In genomic region chr7:27397048-27397949, GRCm38 (mm10) we compare ENCODE assay signal across 9 mouse cellular contexts. TPM values are rescaled to one million over a fixed set of nuclear protein-coding genes. Genes with fewer than 3 reads are reported as not detected.
DNase-seq lines count a peak whose midpoint lies in the region; ATAC-seq and TF ChIP-seq lines count a peak whose summit lies in the region.
"Had no signal": no experiment of that assay in that cellular context is flagged by ENCODE, and none has a peak within 500 bp of the region (broad histone marks: within the 10 kb centered on the region; RNA-seq: fewer than 3 reads in every experiment).

No protein-coding gene starts in this region.

- peak overlapping the region; percentile 60; the same call in 1 of the 2 replicates for H3K27ac ChIP-seq in ES-Bruce4 (ENCODE audit: insufficient read depth, low read length)
- peak overlapping the region; percentile 99 for H3K27ac ChIP-seq in cortical plate, adult 2 months (ENCODE audit: insufficient read depth, low read length)
- H3K27ac ChIP-seq in heart, embryonic 15.5 days = no peak overlapping the region

- no peak for ATAC-seq in heart, embryonic 15.5 days (replicated peaks; ENCODE audit: insufficient number of reproducible peaks, insufficient read depth, low FRiP score, low read depth)
- ATAC-seq in neutrophil, adult 5-6 weeks (ENCODE audit: extremely low read depth, insufficient number of reproducible peaks, low FRiP score, poor library complexity, severe bottlenecking) = peak; percentile 59; the same call in 1 of the 2 replicates

- no peak overlapping the region; the same call in 1 of the 2 replicates for H3K4me2 ChIP-seq in heart, embryonic 15.5 days

- no peaks in the 10 kb centered on the region for H3K36me3 ChIP-seq in ES-Bruce4 (ENCODE audit: control insufficient read depth, insufficient read depth, low read length, poor library complexity, severe bottlenecking)
- no peaks in the 10 kb centered on the region for H3K36me3 ChIP-seq in heart, embryonic 15.5 days

- peak overlapping the region; percentile 77 for H3K4me3 ChIP-seq in ES-Bruce4 (ENCODE audit: low read depth, low read length)
- H3K4me3 ChIP-seq in cortical plate, adult 2 months (ENCODE audit: insufficient read depth, low read length) = peak overlapping the region; percentile 84
- peak overlapping the region; percentile 55; the same call in 1 of the 2 replicates for H3K4me3 ChIP-seq in heart, embryonic 15.5 days
- no peak overlapping the region for H3K4me3 ChIP-seq in lung, adult 2 months (replicated peaks; ENCODE audit: extremely low read depth, low read depth, low read length)

- TF ChIP-seq POLR2A in ES-Bruce4 (IDR thresholded peaks at IDR 0.05; ENCODE audit: insufficient read depth, low read length) = no peak
- 0 out of 2 replicates have a peak, but pooled peaks have one; percentile 13 for TF ChIP-seq POLR2A in cortical plate, adult 2 months (IDR thresholded peaks at IDR 0.05; ENCODE audit: extremely low read depth, insufficient read depth, low read length)
- no peak for TF ChIP-seq POLR2A in lung, adult 2 months (IDR thresholded peaks at IDR 0.05; ENCODE audit: borderline replicate concordance, extremely low read depth, low read depth, low read length)

- peak overlapping the region; percentile 60 for H3K9ac ChIP-seq in ES-Bruce4 (ENCODE audit: low read depth, poor library complexity, severe bottlenecking)
- H3K9ac ChIP-seq in heart, embryonic 15.5 days = no peak overlapping the region

- H3K9me3 ChIP-seq in ES-Bruce4 (replicated peaks; ENCODE audit: control insufficient read depth, insufficient read depth, low read length, poor library complexity, severe bottlenecking) = no peaks in the 10 kb centered on the region
- H3K9me3 ChIP-seq in heart, embryonic 15.5 days (replicated peaks) = no peaks in the 10 kb centered on the region

- no peaks in the 10 kb centered on the region for H3K4me1 ChIP-seq in ES-Bruce4 (ENCODE audit: control insufficient read depth, insufficient read depth, low read length)
- H3K4me1 ChIP-seq in cortical plate, adult 2 months (ENCODE audit: control insufficient read depth, insufficient read depth, low read length) = 0 out of 2 replicates have a peak, but pooled peaks cover 2% of the 10 kb centered on the region
- peaks cover 13% of the 10 kb centered on the region; the same call in 1 of the 2 replicates for H3K4me1 ChIP-seq in heart, embryonic 15.5 days (replicated peaks)
- H3K4me1 ChIP-seq in lung, adult 2 months (ENCODE audit: control insufficient read depth, insufficient read depth, low read length) = no peaks in the 10 kb centered on the region; the same call in 1 of the 2 replicates

- TF ChIP-seq EP300 in ES-Bruce4 (IDR thresholded peaks at IDR 0.05; ENCODE audit: insufficient read depth, low read depth, low read length) = 0 out of 2 replicates have a peak, but pooled peaks have one; percentile 21

- WGBS in heart, embryonic 15.5 days = 17% methylated on average over 26 of the region's 26 CpGs
- 13% methylated on average over 26 of the region's 26 CpGs for WGBS in lung, adult 2 months

- peak; percentile 75 for DNase-seq in 416B (ENCODE audit: low read depth)
- peak; percentile 63 to 74 for DNase-seq in kidney, postnatal 4 days
- DNase-seq in lung, adult 2 months = no peak
- DNase-seq in adipocyte (ENCODE audit: low spot score) = no peak

- no peaks in the 10 kb centered on the region for H3K27me3 ChIP-seq in ES-Bruce4 (ENCODE audit: control insufficient read depth, insufficient read depth, low read length, poor library complexity, severe bottlenecking)
- peaks cover 90% of the 10 kb centered on the region for H3K27me3 ChIP-seq in heart, embryonic 15.5 days

- peak; percentile 90 for TF ChIP-seq CTCF in ES-Bruce4 (IDR thresholded peaks at IDR 0.05; ENCODE audit: low read depth, low read length)
- TF ChIP-seq CTCF in cortical plate, adult 2 months (IDR thresholded peaks at IDR 0.05; ENCODE audit: extremely low read depth, insufficient read depth, low read length) = peak; percentile 71
- peak; percentile 62 for TF ChIP-seq CTCF in lung, adult 2 months (IDR thresholded peaks at IDR 0.05; ENCODE audit: insufficient read depth, low read length)

RNA-seq across cellular contexts. Expression of gene Gm20479, which starts 40.1 kb away (rescaled TPM):
- 15.8 and 17.1 TPM in 2 replicates for polyA plus RNA-seq in ES-Bruce4 (2011; ENCODE audit: insufficient read depth, insufficient read length, low read depth, missing spikeins)
- 0.75 TPM in 1 of 2 replicates, not detected in the other for polyA plus RNA-seq in cortical plate, adult 2 months (2012; rRNA removed)
- polyA plus RNA-seq in heart, embryonic 15.5 days (2015; fragmentation: Nextera tagmentation; extraction: Ambion mirVana) = 0.34 TPM in 1 of 2 replicates, not detected in the other
- not detected in 2 replicates for polyA plus RNA-seq in lung, adult 2 months (2012; rRNA removed)
- not detected in 2 replicates for total RNA-seq in neutrophil, adult 5-6 weeks (2017)
- polyA plus RNA-seq: heart, embryonic 16.5 days had no signal

RNA-seq across cellular contexts. Expression of gene Shkbp1, which starts 41.5 kb away (rescaled TPM):
- polyA plus RNA-seq in ES-Bruce4 (2011; ENCODE audit: insufficient read depth, insufficient read length, low read depth, missing spikeins) = 43.6 and 44.5 TPM in 2 replicates
- polyA plus RNA-seq in cortical plate, adult 2 months (2012; rRNA removed) = 64.2 and 73.8 TPM in 2 replicates
- 19.8 and 29.4 TPM in 2 replicates for polyA plus RNA-seq in heart, embryonic 15.5 days (2015; fragmentation: Nextera tagmentation; extraction: Ambion mirVana)
- polyA plus RNA-seq in lung, adult 2 months (2012; rRNA removed) = 76.4 and 85.1 TPM in 2 replicates
- 56.8 and 69.9 TPM in 2 replicates for total RNA-seq in neutrophil, adult 5-6 weeks (2017)

RNA-seq across cellular contexts. Expression of gene Sptbn4, which starts 50.2 kb away (rescaled TPM):
- polyA plus RNA-seq in ES-Bruce4 (2011; ENCODE audit: insufficient read depth, insufficient read length, low read depth, missing spikeins) = 6.0 and 7.3 TPM in 2 replicates
- polyA plus RNA-seq in cortical plate, adult 2 months (2012; rRNA removed) = 149 and 162 TPM in 2 replicates
- 0.11 and 0.39 TPM in 2 replicates for polyA plus RNA-seq in heart, embryonic 15.5 days (2015; fragmentation: Nextera tagmentation; extraction: Ambion mirVana)
- polyA plus RNA-seq in lung, adult 2 months (2012; rRNA removed) = 0.05 and 0.13 TPM in 2 replicates
- 0.37 TPM in 1 of 2 replicates, not detected in the other for total RNA-seq in neutrophil, adult 5-6 weeks (2017)

RNA-seq across cellular contexts. Expression of gene Blvrb, which starts 50.5 kb away (rescaled TPM):
- 44.1 and 44.3 TPM in 2 replicates for polyA plus RNA-seq in ES-Bruce4 (2011; ENCODE audit: insufficient read depth, insufficient read length, low read depth, missing spikeins)
- polyA plus RNA-seq in cortical plate, adult 2 months (2012; rRNA removed) = 15.8 and 16.6 TPM in 2 replicates
- polyA plus RNA-seq in heart, embryonic 15.5 days (2015; fragmentation: Nextera tagmentation; extraction: Ambion mirVana) = 51.4 and 67.5 TPM in 2 replicates
- 71.6 and 78.8 TPM in 2 replicates for polyA plus RNA-seq in lung, adult 2 months (2012; rRNA removed)
- 31.7 and 32.1 TPM in 2 replicates for total RNA-seq in neutrophil, adult 5-6 weeks (2017)

RNA-seq across cellular contexts. Expression of gene Ltbp4, which starts 59.8 kb away (rescaled TPM):
- polyA plus RNA-seq in ES-Bruce4 (2011; ENCODE audit: insufficient read depth, insufficient read length, low read depth, missing spikeins) = 66.8 and 72.5 TPM in 2 replicates
- polyA plus RNA-seq in cortical plate, adult 2 months (2012; rRNA removed) = 54.5 and 62.3 TPM in 2 replicates
- 61.7 and 99.9 TPM in 2 replicates for polyA plus RNA-seq in heart, embryonic 15.5 days (2015; fragmentation: Nextera tagmentation; extraction: Ambion mirVana)
- 496 and 612 TPM in 2 replicates for polyA plus RNA-seq in lung, adult 2 months (2012; rRNA removed)
- 0.12 TPM in 1 of 2 replicates, not detected in the other for total RNA-seq in neutrophil, adult 5-6 weeks (2017)

Comparison
In these comparisons a context has a peak if more than half of its experiments do, and no peak if none do; other contexts are left out.
1. DNase-seq: peak in 416B (single experiment) and kidney, postnatal 4 days (2 of 2); none in lung, adult 2 months (single experiment) and adipocyte (single experiment).
2. RNA of gene Sptbn4, which starts 50.2 kb away (polyA plus RNA-seq): 149 to 162 TPM in cortical plate, adult 2 months; 6.0 to 7.3 TPM in ES-Bruce4, 0.05 to 0.13 TPM in lung, adult 2 months and 0.11 to 0.39 TPM in heart, embryonic 15.5 days; every median in the first group is over 10 times any median in the second.
3. Peak in every context shown above with its lines, with median percentiles within 50 percentile points of each other: CTCF ChIP-seq.